Mouse (Mus musculus): ENCODE results near the gene Rnf182. TPM values are rescaled to one million over a fixed set of nuclear protein-coding genes. Genes with fewer than 3 reads are reported as not detected.

Rnf182 gene
- polyA plus RNA-seq, 1 experiment from 2014 or later = 5.2 TPM

- DNase-seq (ENCODE audit: low spot score) (no peak), ATAC-seq (ENCODE audit: insufficient read depth, low FRiP score, low TSS enrichment) (no peak)
- Histone ChIP-seq H3K9ac (ENCODE audit: low read length) (no peak overlapping the region), H3K4me2 (ENCODE audit: low read depth) (no peak overlapping the region), H3K27me3 (ENCODE audit: control insufficient read depth, insufficient read depth, low read length) (no peaks in the 10 kb centered on the region), H3K9me3 (ENCODE audit: control insufficient read depth, low read length) (no peaks in the 10 kb centered on the region), H3K4me1 (ENCODE audit: control insufficient read depth, insufficient read depth, low read length) (no peaks in the 10 kb centered on the region), H3K4me3 (ENCODE audit: low read depth, low read length) (no peak overlapping the region), H3K27ac (ENCODE audit: low read depth, low read length) (no peak overlapping the region), H3K36me3 (ENCODE audit: control insufficient read depth, insufficient read depth, low read length) (no peaks in the 10 kb centered on the region)
- WGBS = 91% methylated on average over 4 of the region's 4 CpGs
Measured at GRCm38 (mm10) chr13:43663225-43663624, 47.7 kb downstream of the Rnf182 start.

GRCm38 (mm10) chr13:43666130-43666529 is 50.6 kb downstream of the Rnf182 start:
- Histone ChIP-seq H3K4me3 (ENCODE audit: low read depth, low read length) (no peak overlapping the region), H3K27ac (ENCODE audit: low read depth, low read length) (no peak overlapping the region), H3K36me3 (ENCODE audit: control insufficient read depth, insufficient read depth, low read length) (no peaks in the 10 kb centered on the region), H3K4me2 (ENCODE audit: low read depth) (no peak overlapping the region), H3K9me3 (ENCODE audit: control insufficient read depth, low read length) (no peaks in the 10 kb centered on the region), H3K9ac (ENCODE audit: low read length) (no peak overlapping the region), H3K4me1 (ENCODE audit: control insufficient read depth, insufficient read depth, low read length) (no peaks in the 10 kb centered on the region), H3K27me3 (ENCODE audit: control insufficient read depth, insufficient read depth, low read length) (no peaks in the 10 kb centered on the region)
- 90% methylated on average over 12 of the region's 12 CpGs for WGBS
- ATAC-seq (ENCODE audit: insufficient read depth, low FRiP score, low TSS enrichment) (no peak), DNase-seq (ENCODE audit: low spot score) (no peak)

GRCm38 (mm10) chr13:43666920-43667319 is 51.4 kb downstream of the Rnf182 start:
- Histone ChIP-seq H3K9me3 (ENCODE audit: control insufficient read depth, low read length) (no peaks in the 10 kb centered on the region), H3K4me1 (ENCODE audit: control insufficient read depth, insufficient read depth, low read length) (no peaks in the 10 kb centered on the region), H3K27me3 (ENCODE audit: control insufficient read depth, insufficient read depth, low read length) (no peaks in the 10 kb centered on the region), H3K4me2 (ENCODE audit: low read depth) (no peak overlapping the region), H3K4me3 (ENCODE audit: low read depth, low read length) (no peak overlapping the region), H3K36me3 (ENCODE audit: control insufficient read depth, insufficient read depth, low read length) (no peaks in the 10 kb centered on the region), H3K9ac (ENCODE audit: low read length) (no peak overlapping the region), H3K27ac (ENCODE audit: low read depth, low read length) (no peak overlapping the region)
- DNase-seq (ENCODE audit: low spot score) (no peak), ATAC-seq (ENCODE audit: insufficient read depth, low FRiP score, low TSS enrichment) (no peak)
- 91% methylated on average over 6 of the region's 6 CpGs for WGBS

- no peaks in the 10 kb centered on the region for H3K27me3 ChIP-seq (ENCODE audit: control insufficient read depth, insufficient read depth, low read length)
- H3K4me3 ChIP-seq (ENCODE audit: low read depth, low read length) = no peak overlapping the region
- 87% methylated on average over 8 of the region's 8 CpGs for WGBS
- no peak for DNase-seq (ENCODE audit: low spot score)
- ATAC-seq (ENCODE audit: insufficient read depth, low FRiP score, low TSS enrichment) = no peak
- no peaks in the 10 kb centered on the region for H3K36me3 ChIP-seq (ENCODE audit: control insufficient read depth, insufficient read depth, low read length)
- no peak overlapping the region for H3K4me2 ChIP-seq (ENCODE audit: low read depth)
- H3K27ac ChIP-seq (ENCODE audit: low read depth, low read length) = no peak overlapping the region
- no peaks in the 10 kb centered on the region for H3K4me1 ChIP-seq (ENCODE audit: control insufficient read depth, insufficient read depth, low read length)
- H3K9ac ChIP-seq (ENCODE audit: low read length) = no peak overlapping the region
- H3K9me3 ChIP-seq (ENCODE audit: control insufficient read depth, low read length) = no peaks in the 10 kb centered on the region
Measured at GRCm38 (mm10) chr13:43677159-43677882, 61.8 kb downstream of the Rnf182 start.

- WGBS = 83% methylated on average over 5 of the region's 5 CpGs
- no peaks in the 10 kb centered on the region for H3K4me1 ChIP-seq (ENCODE audit: control insufficient read depth, insufficient read depth, low read length)
Measured at GRCm38 (mm10) chr13:43677883-43678244, 62.4 kb downstream of the Rnf182 start.

GRCm38 (mm10) chr13:43684499-43684994 is 69.0 kb downstream of the Rnf182 start:
- ATAC-seq (ENCODE audit: insufficient read depth, low FRiP score, low TSS enrichment) (no peak), DNase-seq (ENCODE audit: low spot score) (no peak)
- Histone ChIP-seq H3K9me3 (ENCODE audit: control insufficient read depth, low read length) (no peaks in the 10 kb centered on the region), H3K9ac (ENCODE audit: low read length) (no peak overlapping the region), H3K27me3 (ENCODE audit: control insufficient read depth, insufficient read depth, low read length) (no peaks in the 10 kb centered on the region), H3K4me3 (ENCODE audit: low read depth, low read length) (no peak overlapping the region), H3K27ac (ENCODE audit: low read depth, low read length) (no peak overlapping the region), H3K4me2 (ENCODE audit: low read depth) (no peak overlapping the region), H3K36me3 (ENCODE audit: control insufficient read depth, insufficient read depth, low read length) (no peaks in the 10 kb centered on the region), H3K4me1 (ENCODE audit: control insufficient read depth, insufficient read depth, low read length) (no peaks in the 10 kb centered on the region)
- WGBS = 53% methylated on average over 8 of the region's 8 CpGs

More at GRCm38 (mm10) chr13:43677883-43678244, 62.4 kb downstream of the Rnf182 start:
- H3K4me3 ChIP-seq (ENCODE audit: low read depth, low read length) = no peak overlapping the region
- DNase-seq (ENCODE audit: low spot score) (no peak), ATAC-seq (ENCODE audit: insufficient read depth, low FRiP score, low TSS enrichment) (no peak)
- H3K4me2 ChIP-seq (ENCODE audit: low read depth) = no peak overlapping the region
- H3K9me3 ChIP-seq (ENCODE audit: control insufficient read depth, low read length) = no peaks in the 10 kb centered on the region
- no peaks in the 10 kb centered on the region for H3K27me3 ChIP-seq (ENCODE audit: control insufficient read depth, insufficient read depth, low read length)
- no peak overlapping the region for H3K9ac ChIP-seq (ENCODE audit: low read length)
- no peak overlapping the region for H3K27ac ChIP-seq (ENCODE audit: low read depth, low read length)
- H3K36me3 ChIP-seq (ENCODE audit: control insufficient read depth, insufficient read depth, low read length) = no peaks in the 10 kb centered on the region

GRCm38 (mm10) chr13:43688065-43688464 is 72.6 kb downstream of the Rnf182 start:
- H3K4me2 ChIP-seq (ENCODE audit: low read depth) = no peak overlapping the region
- no peak overlapping the region for H3K4me3 ChIP-seq (ENCODE audit: low read depth, low read length)
- ATAC-seq (ENCODE audit: insufficient read depth, low FRiP score, low TSS enrichment) = no peak
- WGBS = 91% methylated on average over 10 of the region's 10 CpGs
- no peak overlapping the region for H3K9ac ChIP-seq (ENCODE audit: low read length)
- H3K9me3 ChIP-seq (ENCODE audit: control insufficient read depth, low read length) = no peaks in the 10 kb centered on the region
- H3K4me1 ChIP-seq (ENCODE audit: control insufficient read depth, insufficient read depth, low read length) = no peaks in the 10 kb centered on the region
- H3K27me3 ChIP-seq (ENCODE audit: control insufficient read depth, insufficient read depth, low read length) = no peaks in the 10 kb centered on the region
- DNase-seq (ENCODE audit: low spot score) = no peak
- H3K36me3 ChIP-seq (ENCODE audit: control insufficient read depth, insufficient read depth, low read length) = no peaks in the 10 kb centered on the region
- no peak overlapping the region for H3K27ac ChIP-seq (ENCODE audit: low read depth, low read length)

GRCm38 (mm10) chr13:43691755-43692154 is 76.2 kb downstream of the Rnf182 start:
- Histone ChIP-seq H3K27ac (ENCODE audit: low read depth, low read length) (no peak overlapping the region), H3K27me3 (ENCODE audit: control insufficient read depth, insufficient read depth, low read length) (no peaks in the 10 kb centered on the region), H3K9me3 (ENCODE audit: control insufficient read depth, low read length) (no peaks in the 10 kb centered on the region), H3K9ac (ENCODE audit: low read length) (no peak overlapping the region), H3K4me3 (ENCODE audit: low read depth, low read length) (no peak overlapping the region), H3K4me2 (ENCODE audit: low read depth) (no peak overlapping the region), H3K4me1 (ENCODE audit: control insufficient read depth, insufficient read depth, low read length) (no peaks in the 10 kb centered on the region), H3K36me3 (ENCODE audit: control insufficient read depth, insufficient read depth, low read length) (no peaks in the 10 kb centered on the region)
- DNase-seq (ENCODE audit: low spot score) = no peak
- no peak for ATAC-seq (ENCODE audit: insufficient read depth, low FRiP score, low TSS enrichment)
- WGBS = 74% methylated on average over 3 of the region's 3 CpGs

GRCm38 (mm10) chr13:43695521-43695920 is 80.0 kb downstream of the Rnf182 start:
- Histone ChIP-seq H3K9me3 (ENCODE audit: control insufficient read depth, low read length) (no peaks in the 10 kb centered on the region), H3K27ac (ENCODE audit: low read depth, low read length) (no peak overlapping the region), H3K4me3 (ENCODE audit: low read depth, low read length) (no peak overlapping the region), H3K4me1 (ENCODE audit: control insufficient read depth, insufficient read depth, low read length) (no peaks in the 10 kb centered on the region), H3K4me2 (ENCODE audit: low read depth) (no peak overlapping the region), H3K27me3 (ENCODE audit: control insufficient read depth, insufficient read depth, low read length) (no peaks in the 10 kb centered on the region), H3K36me3 (ENCODE audit: control insufficient read depth, insufficient read depth, low read length) (no peaks in the 10 kb centered on the region), H3K9ac (ENCODE audit: low read length) (no peak overlapping the region)
- DNase-seq (ENCODE audit: low spot score) = no peak
- no peak for ATAC-seq (ENCODE audit: insufficient read depth, low FRiP score, low TSS enrichment)

All from neural tube, embryonic 11.5 days (tissue).